Mouse (Mus musculus): Measurements from ENCODE around the gene Mafb. TPM values are rescaled to one million over a fixed set of nuclear protein-coding genes. Genes with fewer than 3 reads are reported as not detected.

Gene Mafb
- polyA plus RNA-seq, 1 experiment from 2014 or later = 5.3 TPM

DNA sequence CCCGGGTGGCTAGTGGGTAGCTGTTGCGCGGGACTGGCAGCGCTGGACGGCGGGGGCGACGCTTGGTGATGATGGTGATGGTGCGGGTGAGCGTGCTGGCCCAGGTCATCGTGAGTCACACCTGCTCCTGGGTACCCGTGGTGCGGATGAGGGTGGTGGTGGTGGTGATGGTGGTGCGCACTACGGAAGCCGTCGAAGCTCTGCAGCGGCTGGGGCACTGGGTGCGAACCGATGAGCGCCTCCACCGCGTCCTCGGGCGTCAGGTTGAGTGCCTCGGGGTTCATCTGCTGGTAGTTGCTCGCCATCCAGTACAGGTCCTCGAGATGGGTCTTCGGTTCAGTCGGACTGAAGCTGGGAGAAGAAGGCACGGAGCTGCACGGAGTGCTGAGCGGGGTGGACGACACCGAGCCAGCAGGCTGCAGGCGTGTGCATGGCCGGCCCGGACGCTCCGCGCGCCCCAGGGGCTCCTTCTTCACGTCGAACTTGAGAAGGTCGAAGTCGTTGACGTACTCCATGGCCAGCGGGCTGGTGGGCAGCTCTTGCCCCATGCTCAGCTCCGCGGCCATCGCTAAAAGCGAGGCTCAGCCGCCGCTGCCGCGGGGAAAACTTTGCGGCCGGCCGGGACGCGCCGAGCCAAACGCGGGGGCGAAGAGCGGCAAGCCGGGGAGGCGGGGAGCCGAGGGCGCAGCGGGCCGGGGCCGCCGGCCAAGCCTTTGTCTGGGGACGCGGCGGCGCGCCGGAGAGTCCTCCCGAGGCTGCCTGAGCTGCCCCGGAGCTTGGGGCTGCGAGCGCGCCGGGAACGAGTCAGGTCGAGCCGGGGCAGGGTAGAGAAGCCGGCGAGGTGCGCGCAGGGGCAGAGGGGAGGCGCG lies 520 bp downstream of the Mafb start:
- WGBS (ENCODE audit: insufficient replicate concordance) = 1% methylated on average over 81 of the region's 95 CpGs
- 0 out of 2 replicates have a peak overlapping the region, but pooled peaks have one; percentile 13 for H3K27ac ChIP-seq (ENCODE audit: low read depth, low read length)
- peaks cover 21% of the 10 kb centered on the region for H3K4me1 ChIP-seq (ENCODE audit: control insufficient read depth, insufficient read depth, low read length)
- H3K9ac ChIP-seq (ENCODE audit: low read depth, low read length) = peak overlapping the region; percentile 69
- 0 out of 2 replicates have a peak, but pooled peaks have one; percentile 12 for ATAC-seq (replicated peaks; ENCODE audit: insufficient number of reproducible peaks, low FRiP score, low TSS enrichment)
- peak overlapping the region; percentile 50 for H3K4me3 ChIP-seq (ENCODE audit: low read depth, low read length)
- H3K27me3 ChIP-seq (ENCODE audit: control insufficient read depth, insufficient read depth, low read length) = peaks cover 70% of the 10 kb centered on the region
- H3K4me2 ChIP-seq = peak overlapping the region; percentile 94
- H3K36me3 ChIP-seq (ENCODE audit: control insufficient read depth, insufficient read depth, low read length) = no peaks in the 10 kb centered on the region
- no peaks in the 10 kb centered on the region for H3K9me3 ChIP-seq (replicated peaks; ENCODE audit: control insufficient read depth, low read length)

DNA sequence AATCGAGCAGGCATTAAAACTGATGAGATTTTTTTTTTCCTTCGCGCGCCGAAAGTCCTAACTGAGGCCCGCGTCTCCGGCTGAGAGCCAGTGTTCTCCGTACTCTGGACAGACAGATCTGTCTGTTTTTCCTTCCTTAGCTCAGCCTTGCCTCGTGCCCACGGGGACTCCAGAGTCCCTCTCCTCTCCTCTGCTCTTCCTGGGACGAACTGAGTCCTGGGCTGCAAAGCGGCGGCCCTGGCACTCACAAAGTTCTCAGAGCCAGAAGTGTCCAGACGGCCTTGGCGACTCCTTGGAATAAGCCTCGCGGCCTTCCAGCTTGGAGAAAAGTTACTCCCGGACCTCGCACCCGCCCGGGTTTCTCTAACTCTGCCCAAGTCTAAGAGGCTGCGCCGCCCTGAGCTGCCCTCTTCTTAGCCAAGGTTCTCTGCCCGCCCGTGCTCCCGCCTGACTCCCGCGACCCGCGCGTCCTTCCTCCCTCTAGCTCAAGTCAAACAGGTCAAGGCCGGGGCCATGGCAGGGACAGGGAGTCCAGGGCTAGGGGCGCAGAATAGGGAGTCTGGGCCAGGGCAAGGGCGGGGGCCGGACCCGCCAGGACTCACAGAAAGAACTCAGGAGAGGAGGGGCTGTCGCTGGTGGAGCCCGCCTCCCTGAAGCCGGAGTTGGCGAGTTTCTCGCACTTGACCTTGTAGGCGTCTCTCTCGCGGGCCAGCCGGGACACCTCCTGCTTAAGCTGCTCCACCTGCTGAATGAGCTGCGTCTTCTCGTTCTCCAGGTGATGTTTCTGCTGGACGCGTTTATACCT lies 1.6 kb downstream of the Mafb start:
- Histone ChIP-seq H3K9ac (ENCODE audit: low read depth, low read length) (peak overlapping the region; percentile 69), H3K9me3 (replicated peaks; ENCODE audit: control insufficient read depth, low read length) (no peaks in the 10 kb centered on the region), H3K4me2 (peak overlapping the region; percentile 94), H3K36me3 (ENCODE audit: control insufficient read depth, insufficient read depth, low read length) (no peaks in the 10 kb centered on the region), H3K4me3 (ENCODE audit: low read depth, low read length) (peak overlapping the region; percentile 50), H3K27me3 (ENCODE audit: control insufficient read depth, insufficient read depth, low read length) (peaks cover 69% of the 10 kb centered on the region), H3K4me1 (ENCODE audit: control insufficient read depth, insufficient read depth, low read length) (peaks cover 28% of the 10 kb centered on the region), H3K27ac (ENCODE audit: low read depth, low read length) (no peak overlapping the region)
- ATAC-seq (replicated peaks; ENCODE audit: insufficient number of reproducible peaks, low FRiP score, low TSS enrichment) = no peak
- under 1% methylated on average over 50 of the region's 50 CpGs for WGBS (ENCODE audit: insufficient replicate concordance)

DNA sequence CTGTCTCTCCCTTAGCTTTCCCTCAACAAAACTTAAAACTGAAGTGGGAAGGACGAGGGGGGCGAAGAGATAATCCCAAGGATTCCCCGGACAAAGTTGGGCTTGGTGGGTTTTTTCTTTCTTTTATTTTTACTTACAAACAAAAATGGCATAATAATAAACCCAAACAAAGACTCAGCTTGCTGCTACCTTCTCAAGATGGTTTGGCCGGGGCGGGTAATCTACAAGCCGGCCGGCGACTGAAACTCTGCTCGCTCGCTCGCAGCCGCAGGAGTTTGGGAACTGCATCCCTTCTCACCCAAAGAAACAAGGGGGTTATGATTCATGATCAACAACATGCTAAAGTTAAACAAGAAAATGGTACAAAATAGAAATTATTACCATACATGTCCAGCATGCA lies 2.2 kb downstream of the Mafb start:
- H3K4me1 ChIP-seq (ENCODE audit: control insufficient read depth, insufficient read depth, low read length) = peaks cover 24% of the 10 kb centered on the region
- no peak for ATAC-seq (replicated peaks; ENCODE audit: insufficient number of reproducible peaks, low FRiP score, low TSS enrichment)

DNA sequence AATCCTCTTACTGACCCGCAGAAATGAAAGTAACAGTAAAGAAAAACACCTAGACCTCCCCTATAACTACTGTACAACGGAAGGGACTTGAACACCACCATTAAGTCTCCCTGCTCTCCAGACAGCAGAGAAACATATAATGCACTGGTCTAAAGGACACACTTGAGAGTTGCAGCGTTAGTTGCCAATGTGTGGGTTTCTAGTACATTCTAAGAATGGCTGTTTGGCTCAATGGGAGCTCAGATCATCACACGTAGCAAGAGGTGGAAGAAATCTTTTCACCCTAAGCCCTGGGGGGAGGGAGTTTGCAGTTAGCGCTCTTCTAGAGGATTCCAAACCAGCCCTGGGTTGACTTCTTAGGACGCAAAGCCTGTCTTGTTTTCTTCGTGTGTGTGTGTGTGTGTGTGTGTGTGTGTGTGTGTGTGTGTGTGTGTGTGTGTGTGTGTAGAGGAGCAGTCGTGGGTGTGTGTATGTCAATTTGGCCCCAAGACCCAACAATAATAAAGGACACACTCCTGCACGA lies 2.7 kb downstream of the Mafb start:
- no peak overlapping the region for H3K9ac ChIP-seq (ENCODE audit: low read depth, low read length)
- no peak overlapping the region for H3K27ac ChIP-seq (ENCODE audit: low read depth, low read length)
- no peaks in the 10 kb centered on the region for H3K36me3 ChIP-seq (ENCODE audit: control insufficient read depth, insufficient read depth, low read length)
- under 1% methylated on average over 9 of the region's 9 CpGs for WGBS (ENCODE audit: insufficient replicate concordance)
- peak overlapping the region; percentile 94 for H3K4me2 ChIP-seq
- ATAC-seq (replicated peaks; ENCODE audit: insufficient number of reproducible peaks, low FRiP score, low TSS enrichment) = no peak
- H3K4me3 ChIP-seq (ENCODE audit: low read depth, low read length) = peak overlapping the region; percentile 50
- no peaks in the 10 kb centered on the region for H3K9me3 ChIP-seq (replicated peaks; ENCODE audit: control insufficient read depth, low read length)
- peaks cover 19% of the 10 kb centered on the region for H3K4me1 ChIP-seq (ENCODE audit: control insufficient read depth, insufficient read depth, low read length)
- peaks cover 69% of the 10 kb centered on the region for H3K27me3 ChIP-seq (ENCODE audit: control insufficient read depth, insufficient read depth, low read length)

More for the DNA sequence above, 2.2 kb downstream of the Mafb start:
- Histone ChIP-seq H3K4me2 (peak overlapping the region; percentile 94), H3K9ac (ENCODE audit: low read depth, low read length) (peak overlapping the region; percentile 28; the same call in 1 of the 2 replicates), H3K4me3 (ENCODE audit: low read depth, low read length) (peak overlapping the region; percentile 50), H3K27ac (ENCODE audit: low read depth, low read length) (no peak overlapping the region), H3K36me3 (ENCODE audit: control insufficient read depth, insufficient read depth, low read length) (no peaks in the 10 kb centered on the region), H3K27me3 (ENCODE audit: control insufficient read depth, insufficient read depth, low read length) (peaks cover 69% of the 10 kb centered on the region), H3K9me3 (replicated peaks; ENCODE audit: control insufficient read depth, low read length) (no peaks in the 10 kb centered on the region)
- 2% methylated on average over 12 of the region's 12 CpGs for WGBS (ENCODE audit: insufficient replicate concordance)

DNA sequence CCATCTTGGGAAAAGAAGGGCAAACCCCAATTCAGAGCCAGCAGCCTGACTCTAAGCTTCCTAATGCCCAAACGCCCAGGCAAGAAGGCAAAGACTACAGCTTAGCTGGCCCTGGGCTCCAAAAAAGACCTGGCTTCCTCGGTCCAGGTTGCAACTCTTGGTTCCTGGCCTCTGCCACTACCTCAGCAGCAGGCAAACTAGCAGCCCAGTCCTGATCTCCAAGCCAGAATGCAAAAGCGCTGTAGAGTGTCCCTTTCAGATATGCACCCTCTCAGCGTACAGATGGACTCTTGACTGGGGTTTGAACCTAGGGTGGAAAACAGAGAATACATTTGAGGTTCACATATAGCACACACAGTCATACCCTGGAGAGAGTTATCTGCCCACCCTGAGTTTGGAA lies 3.7 kb downstream of the Mafb start:
- peaks cover 17% of the 10 kb centered on the region for H3K4me1 ChIP-seq (ENCODE audit: control insufficient read depth, insufficient read depth, low read length)
- H3K27me3 ChIP-seq (ENCODE audit: control insufficient read depth, insufficient read depth, low read length) = peaks cover 68% of the 10 kb centered on the region
- H3K9me3 ChIP-seq (replicated peaks; ENCODE audit: control insufficient read depth, low read length) = no peaks in the 10 kb centered on the region
- no peak overlapping the region for H3K4me3 ChIP-seq (ENCODE audit: low read depth, low read length)
- no peak for ATAC-seq (replicated peaks; ENCODE audit: insufficient number of reproducible peaks, low FRiP score, low TSS enrichment)
- no peak overlapping the region for H3K27ac ChIP-seq (ENCODE audit: low read depth, low read length)
- H3K4me2 ChIP-seq = no peak overlapping the region
- whole genome bisulfite sequencing (ENCODE audit: insufficient replicate concordance) = 24% methylated on average over 4 of the region's 4 CpGs
- no peaks in the 10 kb centered on the region for H3K36me3 ChIP-seq (ENCODE audit: control insufficient read depth, insufficient read depth, low read length)
- no peak overlapping the region for H3K9ac ChIP-seq (ENCODE audit: low read depth, low read length)

DNA sequence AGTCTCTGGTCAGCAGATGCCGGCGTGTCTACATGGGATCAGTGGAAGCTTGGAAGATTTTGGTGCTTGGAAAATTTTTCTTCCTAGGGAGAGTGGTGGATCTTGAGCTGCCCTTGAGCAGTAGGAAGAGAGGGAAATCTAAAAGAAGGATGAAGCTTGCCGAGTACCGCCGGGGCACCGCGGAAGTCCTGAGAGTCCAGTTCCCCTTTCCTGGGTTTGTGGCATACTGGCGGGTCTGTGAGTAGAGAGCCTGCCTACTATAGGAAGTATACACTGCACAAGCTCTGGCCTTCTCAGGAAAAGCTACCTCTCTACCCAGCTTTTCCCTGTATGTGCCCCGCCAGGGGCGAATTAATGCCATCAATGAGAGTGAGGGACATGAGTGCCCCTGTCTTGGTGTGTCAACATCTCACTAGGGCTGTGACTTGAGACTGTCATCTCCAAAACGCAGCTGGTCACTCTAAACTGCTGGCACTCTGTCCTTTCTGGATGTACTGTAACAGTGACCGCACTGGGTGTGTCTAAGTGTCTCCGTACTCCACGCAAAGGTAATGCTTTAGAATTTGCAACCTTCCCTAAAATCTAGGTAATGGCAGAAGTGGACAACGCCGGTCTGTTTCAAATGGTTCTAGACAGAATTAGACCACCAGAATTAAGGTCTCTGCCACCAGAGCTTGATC lies 5.3 kb downstream of the Mafb start:
- WGBS (ENCODE audit: insufficient replicate concordance) = 7% methylated on average over 16 of the region's 16 CpGs
- H3K4me2 ChIP-seq = peak overlapping the region; percentile 40

DNA sequence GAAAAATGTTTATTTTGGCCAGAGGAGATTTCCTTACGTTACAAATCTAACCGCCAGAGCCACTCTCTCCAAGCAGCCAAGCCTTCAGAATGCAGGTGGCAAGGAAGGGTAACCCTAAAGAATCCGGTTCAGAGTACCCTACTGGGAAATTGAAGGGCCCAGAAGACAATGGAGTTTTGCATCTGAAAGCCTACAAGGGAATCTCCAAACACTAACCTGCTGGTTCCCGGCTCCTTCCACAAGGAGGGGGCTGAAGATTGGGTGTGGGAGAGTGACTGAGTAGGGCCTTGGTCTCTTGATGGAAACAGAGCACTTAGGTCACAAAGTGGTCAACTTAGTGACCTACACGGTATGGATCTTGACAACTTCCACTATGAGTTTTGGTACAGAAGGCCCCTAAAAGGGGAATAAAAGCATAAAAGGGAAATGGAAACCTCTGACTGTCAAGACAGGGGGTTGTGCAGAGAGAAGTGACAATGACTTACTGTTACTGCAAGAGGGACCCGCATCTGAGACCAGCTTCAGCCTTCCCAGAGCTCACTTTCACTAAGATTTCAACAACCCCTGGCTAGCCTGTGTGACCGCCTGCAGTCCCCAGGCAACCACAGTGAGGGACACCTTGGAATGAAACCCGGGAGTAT lies 6.5 kb downstream of the Mafb start:
- ATAC-seq (replicated peaks; ENCODE audit: insufficient number of reproducible peaks, low FRiP score, low TSS enrichment) = no peak
- peaks cover 10% of the 10 kb centered on the region for H3K4me1 ChIP-seq (ENCODE audit: control insufficient read depth, insufficient read depth, low read length)
- no peak overlapping the region for H3K4me2 ChIP-seq
- H3K9ac ChIP-seq (ENCODE audit: low read depth, low read length) = no peak overlapping the region
- no peak overlapping the region for H3K27ac ChIP-seq (ENCODE audit: low read depth, low read length)
- no peaks in the 10 kb centered on the region for H3K9me3 ChIP-seq (replicated peaks; ENCODE audit: control insufficient read depth, low read length)
- peaks cover 63% of the 10 kb centered on the region for H3K27me3 ChIP-seq (ENCODE audit: control insufficient read depth, insufficient read depth, low read length)
- no peak overlapping the region for H3K4me3 ChIP-seq (ENCODE audit: low read depth, low read length)
- 10% methylated on average over 8 of the region's 8 CpGs for WGBS (ENCODE audit: insufficient replicate concordance)
- H3K36me3 ChIP-seq (ENCODE audit: control insufficient read depth, insufficient read depth, low read length) = no peaks in the 10 kb centered on the region

More for the DNA sequence above, 5.3 kb downstream of the Mafb start:
- no peaks in the 10 kb centered on the region for H3K9me3 ChIP-seq (replicated peaks; ENCODE audit: control insufficient read depth, low read length)
- ATAC-seq (replicated peaks; ENCODE audit: insufficient number of reproducible peaks, low FRiP score, low TSS enrichment) = no peak
- peaks cover 73% of the 10 kb centered on the region for H3K27me3 ChIP-seq (ENCODE audit: control insufficient read depth, insufficient read depth, low read length)
- peaks cover 17% of the 10 kb centered on the region for H3K4me1 ChIP-seq (ENCODE audit: control insufficient read depth, insufficient read depth, low read length)
- H3K4me3 ChIP-seq (ENCODE audit: low read depth, low read length) = peak overlapping the region; percentile 19; the same call in 1 of the 2 replicates
- no peak overlapping the region for H3K9ac ChIP-seq (ENCODE audit: low read depth, low read length)
- H3K27ac ChIP-seq (ENCODE audit: low read depth, low read length) = no peak overlapping the region
- H3K36me3 ChIP-seq (ENCODE audit: control insufficient read depth, insufficient read depth, low read length) = no peaks in the 10 kb centered on the region

DNA sequence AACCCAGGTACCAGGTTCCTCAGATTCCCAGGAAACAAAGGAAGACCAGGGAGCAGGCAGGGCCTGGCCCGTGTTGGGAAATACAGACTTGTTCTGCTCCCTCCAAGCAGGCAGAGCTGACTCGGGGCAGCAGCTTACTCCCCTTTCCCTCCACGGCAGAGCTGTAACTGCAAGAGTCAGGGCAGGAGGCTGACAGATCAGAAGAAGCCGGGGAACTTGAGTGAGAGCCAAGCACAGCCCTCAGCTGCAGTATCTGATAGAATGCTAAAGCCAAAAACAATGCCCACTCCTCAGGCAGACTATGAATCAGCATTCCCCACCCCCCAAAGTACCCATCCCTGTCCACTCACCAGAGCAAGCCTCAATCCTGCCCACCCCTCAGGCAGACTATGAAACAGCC lies 8.0 kb downstream of the Mafb start:
- Histone ChIP-seq H3K4me2 (no peak overlapping the region), H3K9me3 (replicated peaks; ENCODE audit: control insufficient read depth, low read length) (no peaks in the 10 kb centered on the region), H3K4me3 (ENCODE audit: low read depth, low read length) (no peak overlapping the region), H3K27ac (ENCODE audit: low read depth, low read length) (no peak overlapping the region), H3K27me3 (ENCODE audit: control insufficient read depth, insufficient read depth, low read length) (peaks cover 58% of the 10 kb centered on the region), H3K9ac (ENCODE audit: low read depth, low read length) (no peak overlapping the region), H3K36me3 (ENCODE audit: control insufficient read depth, insufficient read depth, low read length) (no peaks in the 10 kb centered on the region), H3K4me1 (ENCODE audit: control insufficient read depth, insufficient read depth, low read length) (peaks cover 10% of the 10 kb centered on the region)
- no peak for ATAC-seq (replicated peaks; ENCODE audit: insufficient number of reproducible peaks, low FRiP score, low TSS enrichment)
- under 1% methylated on average over 4 of the region's 4 CpGs for WGBS (ENCODE audit: insufficient replicate concordance)

All from heart, embryonic 11.5 days (tissue).